Mouse (Mus musculus) liver, adult 2 months (tissue): Measurements from ENCODE around the gene Efnb1. TPM values are rescaled to one million over a fixed set of nuclear protein-coding genes. Genes with fewer than 3 reads are reported as not detected.

Source experiments
- DNase-seq: peaks from one replicate; pipeline ENCODE4 v3.0.0-alpha.2; 2011; ENCODE audit warnings: low read depth, low spot score; ENCODE audit errors: extremely low read depth
- H3K27ac ChIP-seq: fragments of 200-500 bp; replicated peaks from 2 replicates; pipeline ENCODE4 v1.5.1; 2012; ENCODE audit warnings: low read depth, mild to moderate bottlenecking, control low read depth, inconsistent platforms, low read length; ENCODE audit not compliant: insufficient read depth
- H3K27me3 ChIP-seq: fragments of 200-500 bp; 2 replicates; pipeline ENCODE4 v1.6.1; 2012; ENCODE audit warnings: mild to moderate bottlenecking, moderate library complexity, low read length, inconsistent platforms; ENCODE audit not compliant: control insufficient read depth, insufficient read depth
- H3K36me3 ChIP-seq: fragments of 200-500 bp; 2 replicates; pipeline ENCODE4 v1.6.1; 2012; ENCODE audit warnings: low read length, inconsistent platforms; ENCODE audit not compliant: control insufficient read depth, insufficient read depth
- H3K4me1 ChIP-seq: fragments of 200-500 bp; 2 replicates; pipeline ENCODE4 v1.6.1; 2011; ENCODE audit warnings: low read length; ENCODE audit not compliant: control insufficient read depth, insufficient read depth
- H3K4me3 ChIP-seq: fragments of 200-500 bp; 2 replicates; pipeline ENCODE4 v1.5.1; 2011; ENCODE audit warnings: low read depth, mild to moderate bottlenecking, control low read depth, low read length, moderate library complexity; ENCODE audit not compliant: insufficient read depth
- H3K79me2 ChIP-seq: fragments of 200-500 bp; 2 replicates; pipeline ENCODE4 v1.6.1; 2012; ENCODE audit warnings: inconsistent platforms, mild to moderate bottlenecking, low read length, moderate library complexity; ENCODE audit not compliant: control insufficient read depth, insufficient read depth
- H3K9ac ChIP-seq: fragments of 200-500 bp; 2 replicates; pipeline ENCODE4 v1.6.1; 2012; ENCODE audit warnings: low read depth, mild to moderate bottlenecking, control low read depth, inconsistent platforms, low read length
- CTCF ChIP-seq: fragments of 200-500 bp; IDR thresholded peaks from 2 replicates; pipeline ENCODE4 v1.5.1; 2011; ENCODE audit warnings: low read depth, low read length, control low read depth
- POLR2A ChIP-seq: fragments of 200-500 bp; IDR thresholded peaks from 2 replicates; pipeline ENCODE4 v1.6.1; 2011; ENCODE audit warnings: low read length, control low read depth; ENCODE audit not compliant: insufficient read depth; ENCODE audit errors: extremely low read depth
- WGBS: fragments of 180-500 bp; shearing (Covaris S2); methylation state at CpG from one replicate; pipeline ENCODE4 v1.1.7; 2018; 5-methylcytosine and 5-hydroxymethylcytosine counted together
- polyA plus RNA-seq: library from polyadenylated mRNA; depleted of rRNA; stranded (reverse); fragments of >200 nt; gene quantifications from 2 replicates; pipeline ENCODE4 v1.2.3, GENCODE M21; 2012
- total RNA-seq: library from RNA; depleted of rRNA; stranded (reverse); fragments of >200 nt; gene quantifications from 2 replicates; pipeline ENCODE4 v1.2.3, GENCODE M21; 2014

The Efnb1 gene
- total and polyA plus RNA-seq, 2 experiments, result 4.9 to 12.4 TPM

DNA sequence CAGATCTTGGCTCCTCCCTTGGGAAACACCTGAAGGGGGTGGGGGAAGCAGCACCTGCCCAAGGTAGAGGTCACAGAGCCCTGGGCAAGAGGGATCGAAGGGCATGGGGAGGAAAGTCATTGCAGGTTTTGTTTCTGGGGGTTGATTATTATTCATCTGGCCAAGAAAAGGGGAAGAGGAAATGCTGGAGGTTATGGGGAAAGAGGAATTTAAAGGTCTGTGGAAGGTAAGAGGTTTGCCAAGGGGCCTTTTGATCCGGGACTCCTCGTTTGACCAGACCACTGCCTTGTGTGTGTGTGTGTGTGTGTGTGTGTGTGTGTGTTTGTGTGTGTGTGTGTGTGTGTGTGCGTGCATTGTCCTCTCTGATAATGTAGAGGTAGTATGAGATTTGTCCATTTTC is 15.5 kb downstream of the Efnb1 start:
- 54% methylated on average over 4 of the region's 4 CpGs for WGBS
- Histone ChIP-seq H3K9ac (no peak overlapping the region), H3K4me1 (peaks cover 35% of the 10 kb centered on the region), H3K27me3 (no peaks in the 10 kb centered on the region), H3K27ac (no peak overlapping the region), H3K79me2 (no peaks in the 10 kb centered on the region), H3K4me3 (no peak overlapping the region), H3K36me3 (no peaks in the 10 kb centered on the region)
- TF ChIP-seq POLR2A (no peak), CTCF (no peak)
- DNase-seq, result no peak

DNA sequence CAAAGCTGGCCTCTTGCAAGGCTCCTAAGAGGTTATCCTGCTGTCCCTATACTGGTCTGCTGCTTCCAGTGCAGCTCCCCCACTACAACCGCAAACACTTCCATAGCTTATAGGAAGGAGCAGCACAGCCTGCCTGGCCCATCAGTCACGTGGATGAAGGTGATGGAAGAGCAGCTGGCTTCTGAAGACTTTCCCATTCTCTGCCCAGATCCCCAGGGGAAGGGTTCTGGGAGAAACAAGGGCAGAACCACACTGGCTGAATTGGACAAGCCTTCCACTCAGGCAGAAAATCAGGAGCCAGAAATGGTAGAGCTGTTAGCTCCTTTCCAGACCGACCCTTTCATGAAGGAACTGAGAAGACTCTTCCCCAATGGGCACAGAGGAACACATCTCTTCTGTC is 16.2 kb downstream of the Efnb1 start:
- H3K4me1 ChIP-seq, result peaks cover 35% of the 10 kb centered on the region
- no peaks in the 10 kb centered on the region for H3K36me3 ChIP-seq
- no peak for DNase-seq
- TF ChIP-seq POLR2A, result no peak
- WGBS, result 81% methylated on average over 3 of the region's 3 CpGs
- H3K4me3 ChIP-seq, result no peak overlapping the region
- no peak overlapping the region for H3K9ac ChIP-seq
- no peaks in the 10 kb centered on the region for H3K79me2 ChIP-seq
- H3K27ac ChIP-seq, result no peak overlapping the region
- H3K27me3 ChIP-seq, result no peaks in the 10 kb centered on the region

DNA sequence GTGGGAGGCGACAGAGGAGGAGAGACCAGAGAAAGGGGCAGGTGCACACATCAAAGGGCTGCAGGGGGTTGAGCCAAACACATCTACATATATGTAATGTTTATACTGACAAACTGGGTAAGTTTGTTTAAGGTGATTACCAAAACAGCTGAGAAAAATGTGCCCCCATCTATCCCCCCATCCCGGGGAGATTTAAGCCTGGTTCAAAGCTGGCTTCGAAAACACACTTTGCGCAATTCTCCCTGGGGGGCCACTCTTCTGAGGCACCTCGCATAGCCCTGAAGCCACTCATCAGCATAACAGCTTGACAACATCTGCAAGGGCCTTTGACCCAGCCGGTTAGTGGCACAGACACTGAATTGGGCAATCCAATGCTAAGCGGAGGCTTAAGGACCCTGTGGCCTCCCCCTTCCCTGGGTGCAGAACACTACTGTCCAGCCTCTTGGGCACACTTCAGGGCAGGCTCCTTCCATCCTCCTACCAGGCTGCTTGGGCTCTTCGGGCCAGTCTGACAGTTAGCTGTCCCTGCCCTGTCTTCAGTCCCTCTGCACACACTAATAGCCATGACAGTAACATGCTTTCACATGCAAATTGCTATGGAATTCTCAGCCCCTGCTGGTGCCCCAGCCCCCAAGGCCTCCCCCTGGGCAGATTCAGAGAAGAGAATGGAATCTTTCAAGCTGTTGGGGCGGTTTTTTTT is 16.8 kb downstream of the Efnb1 start:
- Histone ChIP-seq H3K4me3 (no peak overlapping the region), H3K9ac (no peak overlapping the region), H3K27me3 (no peaks in the 10 kb centered on the region), H3K4me1 (peaks cover 35% of the 10 kb centered on the region), H3K27ac (no peak overlapping the region), H3K79me2 (no peaks in the 10 kb centered on the region), H3K36me3 (no peaks in the 10 kb centered on the region)
- DNase-seq, result peak; percentile 57
- WGBS, result 24% methylated on average over 9 of the region's 9 CpGs
- TF ChIP-seq POLR2A (no peak), CTCF (no peak)

DNA sequence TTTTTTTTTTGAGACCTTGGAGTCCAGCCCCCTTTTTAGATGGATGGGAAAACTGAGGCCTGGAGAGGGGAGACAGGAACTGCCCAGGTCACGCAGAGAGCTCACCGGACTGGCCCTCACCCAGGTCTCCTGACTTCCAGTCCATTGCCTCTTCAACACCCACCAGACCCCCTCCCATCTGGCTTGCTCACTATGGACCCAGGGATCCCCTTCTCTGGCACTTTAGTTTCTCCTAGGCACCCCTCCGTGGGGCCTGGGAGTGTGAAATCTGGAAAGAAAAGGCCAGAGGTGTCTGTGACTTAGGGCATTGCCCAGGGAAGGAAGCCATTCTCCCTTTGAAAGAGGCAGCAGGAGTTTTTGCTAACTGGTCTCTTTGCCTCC is 17.3 kb downstream of the Efnb1 start:
- WGBS, result 42% methylated on average over 2 of the region's 3 CpGs
- no peak for TF ChIP-seq CTCF
- TF ChIP-seq POLR2A, result no peak
- no peak for DNase-seq
- Histone ChIP-seq H3K79me2 (no peaks in the 10 kb centered on the region), H3K36me3 (no peaks in the 10 kb centered on the region), H3K4me1 (peaks cover 35% of the 10 kb centered on the region), H3K27me3 (no peaks in the 10 kb centered on the region), H3K4me3 (no peak overlapping the region), H3K27ac (no peak overlapping the region), H3K9ac (no peak overlapping the region)

DNA sequence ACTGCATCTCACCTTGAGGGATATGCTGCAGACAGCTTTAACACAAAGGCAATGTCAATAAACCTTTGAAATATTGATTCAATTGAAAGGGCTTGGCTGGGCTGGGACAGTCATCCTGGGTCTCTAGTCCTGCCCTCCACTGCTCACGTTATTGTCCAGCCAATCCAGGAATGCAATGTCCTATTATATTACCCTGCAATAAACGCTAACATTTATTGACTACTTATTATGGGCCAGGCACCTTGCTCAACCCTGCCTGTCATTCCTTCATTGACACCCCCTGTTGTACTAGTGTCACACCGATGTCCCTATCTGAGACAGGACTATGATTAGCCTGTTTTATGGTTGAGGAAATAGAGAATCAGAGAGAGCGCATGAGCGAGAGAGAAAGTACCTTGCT is 18.4 kb downstream of the Efnb1 start:
- no peaks in the 10 kb centered on the region for H3K79me2 ChIP-seq
- H3K36me3 ChIP-seq, result no peaks in the 10 kb centered on the region
- H3K9ac ChIP-seq, result no peak overlapping the region
- no peak overlapping the region for H3K4me3 ChIP-seq
- 23% methylated on average over 5 of the region's 5 CpGs for WGBS
- peak overlapping the region; percentile 53 for H3K27ac ChIP-seq
- H3K27me3 ChIP-seq, result no peaks in the 10 kb centered on the region
- TF ChIP-seq POLR2A (no peak), CTCF (no peak)
- DNase-seq, result peak; percentile 84
- peaks cover 28% of the 10 kb centered on the region for H3K4me1 ChIP-seq

DNA sequence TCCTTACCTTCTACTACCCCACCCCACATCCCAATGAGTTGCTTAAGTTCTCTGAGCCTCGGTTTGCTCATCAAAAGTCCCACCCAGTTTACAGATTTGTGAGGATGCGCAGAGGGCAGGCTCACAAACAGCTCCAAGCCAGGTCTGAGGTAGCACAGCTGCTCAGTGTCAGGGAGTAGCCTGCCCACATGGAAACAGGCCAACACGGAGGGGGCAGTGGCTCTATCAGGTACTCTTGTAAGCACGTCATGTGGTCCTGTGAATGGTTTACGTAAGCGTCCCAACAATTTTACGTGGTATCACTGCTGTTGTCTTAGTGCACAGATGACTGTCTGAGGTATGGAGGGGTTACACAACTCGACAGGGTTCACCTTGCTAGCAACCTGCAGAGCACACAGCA is 23.1 kb downstream of the Efnb1 start:
- H3K4me3 ChIP-seq, result no peak overlapping the region

More for the DNA sequence above, 23.1 kb downstream of the Efnb1 start:
- TF ChIP-seq CTCF (no peak), POLR2A (no peak)
- Histone ChIP-seq H3K27me3 (no peaks in the 10 kb centered on the region), H3K79me2 (no peaks in the 10 kb centered on the region), H3K4me1 (peaks cover 5% of the 10 kb centered on the region), H3K36me3 (no peaks in the 10 kb centered on the region), H3K9ac (no peak overlapping the region), H3K27ac (no peak overlapping the region)
- 42% methylated on average over 8 of the region's 8 CpGs for WGBS
- DNase-seq, result no peak
